ENCODE assay signal across 8 mouse cellular contexts in the genomic region with DNA sequence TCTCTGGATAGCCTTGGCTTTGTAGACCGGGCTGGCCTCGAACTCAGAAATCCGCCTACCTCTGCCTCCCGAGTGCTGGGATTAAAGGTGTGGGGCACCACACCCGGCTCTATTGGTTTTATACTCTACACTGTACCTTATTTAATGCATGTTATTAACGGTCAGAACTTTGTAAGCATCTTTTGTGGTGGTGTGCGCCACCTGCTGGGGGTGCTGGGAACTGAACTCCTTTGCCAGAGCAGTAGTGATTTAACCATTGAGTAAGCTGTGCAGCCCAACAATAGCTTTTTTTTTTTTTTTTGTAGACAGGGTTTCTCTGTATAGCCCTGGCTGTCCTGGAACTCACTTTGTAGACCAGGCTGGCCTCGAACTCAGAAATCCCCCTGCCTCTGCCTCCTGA. TPM values are rescaled to one million over a fixed set of nuclear protein-coding genes. Genes with fewer than 3 reads are reported as not detected.
DNase-seq lines count a peak whose midpoint lies in the region; ATAC-seq lines count a peak whose summit lies in the region.
"Not testable (repeated sequence)": the region's sequence is repeated elsewhere in the genome, so short reads cannot be mapped to it uniquely, and the experiment has no call there.

No protein-coding gene starts in this region.

- not testable (repeated sequence) for H3K27me3 ChIP-seq in midbrain, embryonic 14.5 days (ENCODE audit: control insufficient read depth, insufficient read depth, low read length)

- ATAC-seq in midbrain, embryonic 14.5 days (ENCODE audit: low FRiP score, low TSS enrichment): not testable (repeated sequence)

- H3K27ac ChIP-seq in midbrain, embryonic 14.5 days (replicated peaks; ENCODE audit: low read depth, low read length): not testable (repeated sequence)

- intact Hi-C loops in gastrocnemius, postnatal 14 days (cut with DNase I; ENCODE audit: low total_unique reads): loop anchor here (5.0 kb wide), 1 partner anchor 38 kb away; no protein-coding TSS in a partner anchor
- intact Hi-C loops in left cerebral cortex, postnatal 4 days (cut with DNase I): loop anchor here (5.0 kb wide), 1 partner anchor 37 kb away; no protein-coding TSS in a partner anchor

- H3K4me2 ChIP-seq in midbrain, embryonic 14.5 days (ENCODE audit: low read length): not testable (repeated sequence)

- WGBS in midbrain, embryonic 14.5 days: 54% methylated on average over 8 of the region's 8 CpGs

- H3K36me3 ChIP-seq in midbrain, embryonic 14.5 days (ENCODE audit: control insufficient read depth, insufficient read depth, low read length): peaks cover 51% of the 10 kb centered on the region

- H3K9ac ChIP-seq in midbrain, embryonic 14.5 days (replicated peaks; ENCODE audit: low read length): not testable (repeated sequence)

- not testable (repeated sequence) for H3K4me3 ChIP-seq in midbrain, embryonic 14.5 days (replicated peaks; ENCODE audit: low read depth, low read length)

- peak; percentile 93 for DNase-seq in 3T3-L1 (ENCODE audit: low read depth, low spot score)
- peak; percentile 87 for DNase-seq in adrenal gland, postnatal 10 days
- DNase-seq in embryo, embryonic 10 days (ENCODE audit: low spot score): peak; percentile 73
- DNase-seq in gastrocnemius, postnatal 14 days: peak; percentile 72
- DNase-seq in kidney, adult 18-20 months: peak; percentile 85
- DNase-seq in left cerebral cortex, postnatal 4 days: peak; percentile 73
- peak; percentile 85 for DNase-seq in midbrain, embryonic 14.5 days
- peak; percentile 59 to 85 for DNase-seq in spleen, adult 18-20 months

- not testable (repeated sequence) for H3K9me3 ChIP-seq in midbrain, embryonic 14.5 days (ENCODE audit: control insufficient read depth, low read length)

- H3K4me1 ChIP-seq in midbrain, embryonic 14.5 days (ENCODE audit: control insufficient read depth, insufficient read depth, low read length): not testable (repeated sequence)

RNA-seq across cellular contexts. Expression of gene Ddx46, which starts 5.7 kb away (rescaled TPM):
- total RNA-seq in adrenal gland, postnatal 10 days (2021): 10 to 100 TPM; 30.6 to 36.4 TPM
- total RNA-seq in gastrocnemius, postnatal 14 days (2021): 10 to 100 TPM; 19.7 to 21.2 TPM
- total RNA-seq in left cerebral cortex, postnatal 4 days (2021): 10 to 100 TPM; 49.7 to 50.2 TPM
- 29.3 and 32.1 TPM in 2 replicates for polyA plus RNA-seq in midbrain, embryonic 14.5 days (2014; fragmentation: Nextera tagmentation; extraction: Ambion mirVana)

RNA-seq across cellular contexts. Expression of gene Caml, which starts 17.7 kb away (rescaled TPM):
- total RNA-seq in adrenal gland, postnatal 10 days (2021): 10 to 100 TPM; 27.4 to 28.4 TPM
- total RNA-seq in gastrocnemius, postnatal 14 days (2021): 10 to 100 TPM; 10.1 to 11.1 TPM
- total RNA-seq in left cerebral cortex, postnatal 4 days (2021): 10 to 100 TPM; 60.3 to 62.0 TPM
- 99.3 and 104 TPM in 2 replicates for polyA plus RNA-seq in midbrain, embryonic 14.5 days (2014; fragmentation: Nextera tagmentation; extraction: Ambion mirVana)

RNA-seq across cellular contexts. Expression of gene B4galt7, which starts 40.8 kb away (rescaled TPM):
- total RNA-seq in adrenal gland, postnatal 10 days (2021): 10 to 100 TPM; 11.7 to 14.9 TPM
- total RNA-seq in gastrocnemius, postnatal 14 days (2021): 1 to 10 TPM; 6.2 to 7.3 TPM
- 10 to 100 TPM; 32.3 to 32.4 TPM for total RNA-seq in left cerebral cortex, postnatal 4 days (2021)
- 24.5 and 28.8 TPM in 2 replicates for polyA plus RNA-seq in midbrain, embryonic 14.5 days (2014; fragmentation: Nextera tagmentation; extraction: Ambion mirVana)

RNA-seq across cellular contexts. Expression of gene B230219D22Rik, which starts 52.4 kb away (rescaled TPM):
- 10 to 100 TPM; 52.5 to 53.8 TPM for total RNA-seq in adrenal gland, postnatal 10 days (2021)
- total RNA-seq in gastrocnemius, postnatal 14 days (2021): 10 to 100 TPM; 30.9 to 32.9 TPM
- 100 to 1,000 TPM; 101 TPM for total RNA-seq in left cerebral cortex, postnatal 4 days (2021)
- polyA plus RNA-seq in midbrain, embryonic 14.5 days (2014; fragmentation: Nextera tagmentation; extraction: Ambion mirVana): 78.7 and 98.2 TPM in 2 replicates
